Mouse (Mus musculus) T-cell, adult 66 days (primary cell): Measurements from ENCODE around the gene Gpr153. TPM values are rescaled to one million over a fixed set of nuclear protein-coding genes. Genes with fewer than 3 reads are reported as not detected.

ENCODE experiments used
- total RNA-seq, 2 experiments: library from RNA; stranded (reverse); gene quantifications; 3 replicates in 1 of 2; 4 replicates in 1 of 2; pipeline ENCODE4 v1.2.4; 2023

Gpr153 gene
- total RNA-seq, result under 1 TPM; 0.59 to 0.84 TPM

DNA sequence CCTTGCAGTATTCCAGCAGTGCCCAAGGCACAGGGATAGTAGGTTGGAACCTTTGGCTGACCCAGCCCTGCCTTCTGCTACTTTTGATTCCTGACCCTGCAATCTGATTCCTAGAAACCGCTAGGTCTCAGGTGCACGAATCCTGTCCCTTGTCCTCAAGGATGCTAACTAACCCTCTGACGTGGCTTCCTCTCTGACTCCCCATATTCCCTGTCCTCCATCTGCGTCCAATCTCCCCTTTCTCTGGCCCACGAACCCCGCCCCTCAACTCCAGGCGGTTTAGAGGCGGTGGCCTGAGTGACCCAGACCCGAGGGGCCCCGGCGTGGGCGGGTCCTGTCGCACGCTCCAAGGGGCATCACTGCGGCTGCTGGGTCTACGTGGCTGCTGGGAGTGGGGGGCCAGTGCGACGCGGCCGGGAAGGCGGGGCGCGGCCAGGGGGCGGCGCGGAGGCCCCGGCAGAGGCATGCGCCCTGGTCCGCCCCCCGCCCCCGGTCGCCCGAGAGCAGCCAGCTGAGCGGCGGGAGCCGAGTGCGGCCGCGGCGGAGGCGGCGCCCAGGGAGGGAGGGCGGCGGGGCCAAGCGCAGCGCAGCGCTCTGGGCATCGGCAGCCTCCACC lies at the start of gene Gpr153:
TSS of gene Gpr153 (plus strand) at position 612 of the 616 bp plus-strand sequence.

DNA sequence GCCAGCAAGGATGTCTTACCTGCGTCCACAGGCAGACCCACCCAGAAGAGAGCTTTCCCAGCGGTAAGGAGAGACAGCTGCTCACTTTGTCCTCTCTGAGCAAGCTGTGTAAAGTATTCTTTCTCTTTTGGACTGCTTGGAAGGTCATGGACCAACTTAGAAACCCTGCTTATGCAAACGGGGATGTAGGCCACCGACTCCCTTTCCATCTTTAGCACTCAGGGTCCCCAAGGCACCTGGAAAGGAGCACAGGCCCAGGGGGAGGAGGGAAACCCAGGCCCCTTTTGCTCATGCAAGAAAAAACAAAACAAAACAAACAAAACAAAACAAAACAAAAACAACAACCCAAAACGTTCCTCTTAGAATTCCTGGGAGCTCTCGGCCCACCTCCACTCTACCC lies 17.5 kb downstream of the Gpr153 start, which contains the start of gene Hes3:
TSS of gene Hes3 (minus strand) at position 101 of the 400 bp plus-strand sequence.

DNA sequence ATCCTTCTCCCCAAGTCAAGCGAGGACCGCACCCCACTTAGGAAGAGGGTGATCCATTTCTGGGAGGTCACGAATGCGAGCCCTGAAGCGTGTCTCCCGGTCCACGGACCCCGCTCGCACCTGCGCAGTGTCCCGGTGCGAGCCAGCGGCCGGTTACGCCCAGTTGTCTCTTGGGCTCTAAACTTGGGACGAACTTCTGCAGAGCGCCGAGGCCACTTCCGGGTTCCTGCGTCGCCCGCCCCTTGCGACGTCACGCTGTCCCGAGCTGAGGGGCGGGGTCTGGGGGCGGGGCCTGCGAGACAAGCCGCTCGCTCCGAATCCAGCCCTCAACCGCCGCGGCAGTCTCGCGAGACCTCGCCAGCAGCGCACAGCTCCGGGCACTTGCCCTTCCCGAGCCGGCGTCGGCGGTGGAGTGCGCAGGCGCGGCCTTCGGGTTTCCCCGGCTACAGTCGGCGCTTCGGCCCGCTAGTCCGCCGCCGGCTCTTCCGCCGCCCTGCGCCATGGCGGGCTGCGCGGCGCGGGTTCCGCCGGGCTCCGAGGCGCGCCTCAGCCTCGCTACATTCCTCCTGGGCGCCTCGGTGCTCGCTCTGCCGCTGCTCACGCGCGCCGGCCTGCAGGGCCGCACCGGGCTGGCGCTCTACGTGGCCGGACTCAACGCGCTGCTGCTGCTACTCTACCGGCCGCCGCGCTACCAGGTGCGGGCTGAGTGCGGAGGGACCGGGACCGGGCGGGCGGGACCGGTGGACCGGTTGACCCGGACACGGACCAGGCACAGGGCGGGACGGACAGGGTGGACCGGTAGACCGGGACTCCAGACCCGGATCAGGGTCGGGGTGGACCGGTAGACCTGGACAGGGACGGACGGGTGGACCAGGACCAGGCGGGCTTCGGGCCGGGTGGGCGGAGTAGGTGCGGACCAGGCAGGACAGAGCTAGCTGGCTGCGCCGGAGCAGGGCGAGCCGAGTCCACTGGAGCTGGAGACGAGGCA lies 23.1 kb downstream of the Gpr153 start, which contains the start of gene Icmt:
TSS of gene Icmt (plus strand) at position 354 of the 988 bp plus-strand sequence.

DNA sequence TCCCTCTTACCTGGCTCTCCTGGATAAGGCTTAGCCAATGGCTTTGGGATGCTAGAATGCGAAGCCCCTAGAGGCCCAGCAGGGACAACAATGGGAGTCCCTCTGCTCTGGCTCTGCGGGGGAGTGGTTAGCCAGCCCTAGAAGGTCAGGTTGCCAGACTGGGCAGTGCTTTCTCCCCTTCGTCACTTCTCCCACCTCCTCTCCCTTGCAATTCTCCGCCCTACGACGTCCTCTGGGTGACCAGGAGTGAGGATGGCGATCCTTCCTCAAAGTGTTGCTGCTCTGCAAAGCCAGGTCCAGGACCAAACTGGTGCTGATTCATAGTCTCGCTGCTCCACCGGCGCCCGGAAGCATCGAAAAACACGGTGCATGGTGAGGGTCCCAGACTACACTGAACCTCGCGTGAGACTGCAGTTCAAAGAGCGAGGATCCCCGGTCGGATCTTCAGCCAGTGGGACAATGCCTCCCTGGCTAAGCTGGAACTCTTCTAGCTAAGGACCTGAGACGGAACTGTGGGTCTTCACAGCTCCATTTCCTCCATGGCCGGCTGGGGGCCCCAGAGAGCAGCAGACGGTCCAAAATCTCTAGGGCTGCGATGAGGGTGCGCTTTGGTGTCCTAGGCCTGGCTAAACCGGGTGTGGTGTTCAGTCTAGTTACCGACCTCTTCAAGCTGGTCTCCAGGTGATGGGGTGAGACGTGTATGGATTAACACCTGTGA lies 44.6 kb downstream of the Gpr153 start, which contains the start of gene Rnf207:
TSS of gene Rnf207 (minus strand) at position 477 of the 718 bp plus-strand sequence.

DNA sequence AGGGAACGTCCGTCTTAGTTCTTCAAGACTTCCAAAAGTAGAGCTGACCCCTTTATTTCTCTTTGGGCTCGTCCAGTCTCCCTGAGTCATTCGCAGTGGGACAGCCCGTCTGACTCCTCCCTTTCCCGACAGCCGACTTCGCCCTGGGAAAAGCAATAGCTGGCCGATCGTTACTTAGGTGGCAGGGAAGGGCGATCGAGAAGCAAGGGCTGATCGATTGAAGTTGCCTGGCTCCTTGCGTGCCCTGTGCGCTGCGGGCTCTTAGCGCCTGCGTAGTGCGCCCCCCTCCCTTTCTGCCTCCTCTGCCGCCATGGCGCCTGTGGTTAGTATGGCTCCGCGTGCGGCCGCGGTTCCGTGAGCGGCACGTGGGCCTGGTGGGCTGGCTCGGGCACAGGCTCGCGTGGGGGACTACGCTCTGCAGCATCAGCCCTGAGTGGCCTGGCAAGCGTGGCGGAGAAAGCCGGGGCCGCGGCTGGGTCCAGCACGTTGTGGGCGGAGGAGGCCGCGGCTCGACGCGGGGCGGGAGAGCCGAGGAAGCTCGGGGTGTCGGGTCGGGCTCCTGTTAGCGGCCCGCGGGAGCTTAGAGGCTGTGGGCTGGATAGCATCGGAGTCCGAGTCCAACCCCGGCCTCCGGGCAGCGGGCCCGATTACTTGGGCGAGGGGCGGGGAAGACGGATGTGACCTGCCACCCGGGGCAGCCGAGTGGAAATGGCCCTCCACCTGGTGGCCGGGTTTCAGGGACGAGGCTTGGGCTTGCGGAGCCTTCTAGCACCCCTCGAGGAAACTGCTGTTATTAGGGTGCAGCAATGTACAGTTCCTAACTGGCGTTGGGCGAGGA lies 51.8 kb downstream of the Gpr153 start, which contains the start of gene Rpl22:
TSS of gene Rpl22 (plus strand) at position 169 of the 838 bp plus-strand sequence.

Other genes starting within 250 kb of the Gpr153 start
- gene Zbtb48, start 246.6 kb upstream of the Gpr153 start, total RNA-seq, result 10 to 100 TPM; 16.7 to 21.6 TPM
- gene Tas1r1, start 235.7 kb upstream of the Gpr153 start, total RNA-seq, result not detected
- 10 to 100 TPM; 42.6 to 45.7 TPM for gene Nol9, start 234.9 kb upstream of the Gpr153 start, total RNA-seq
- gene Plekhg5, start 201.7 kb upstream of the Gpr153 start, total RNA-seq, result 1 to 10 TPM; 3.5 to 4.1 TPM
- gene Tnfrsf25, start 158.3 kb upstream of the Gpr153 start, total RNA-seq, result 10 to 100 TPM; 25.5 to 32.1 TPM
- 1 to 10 TPM; 1.8 to 2.3 TPM for gene Espn, start 121.9 kb upstream of the Gpr153 start, total RNA-seq
- gene Hes2, start 115.4 kb upstream of the Gpr153 start, total RNA-seq, result not detected
- gene Acot7, start 96.1 kb upstream of the Gpr153 start, total RNA-seq, result 10 to 100 TPM; 14.4 to 24.5 TPM
- not detected for gene Hes3, start 17.4 kb downstream of the Gpr153 start, total RNA-seq
- 10 to 100 TPM; 19.1 to 21.9 TPM for gene Icmt, start 23.0 kb downstream of the Gpr153 start, total RNA-seq
- gene Rnf207, start 44.8 kb downstream of the Gpr153 start, total RNA-seq, result not detected
- 1,000 to 10,000 TPM; 1,056 to 1,070 TPM for gene Rpl22, start 51.5 kb downstream of the Gpr153 start, total RNA-seq
- gene Chd5, start 64.4 kb downstream of the Gpr153 start, total RNA-seq, result under 1 TPM in 1 of 2 experiments, not detected in 1; 0.06 TPM
- 1 to 10 TPM; 1.3 to 1.6 TPM for gene Nphp4, start 202.5 kb downstream of the Gpr153 start, total RNA-seq
- 100 to 1,000 TPM; 235 to 259 TPM for gene Kcnab2, start 203.6 kb downstream of the Gpr153 start, total RNA-seq